Mouse (Mus musculus) layer of hippocampus, postnatal 10 days (tissue): Measurements from ENCODE around the gene Med8. TPM values are rescaled to one million over a fixed set of nuclear protein-coding genes. Genes with fewer than 3 reads are reported as not detected.

Source experiments
- total RNA-seq, 2 experiments: library from RNA; stranded (reverse); gene quantifications; 2 replicates each; pipeline ENCODE4 v1.2.3; 2021

The Med8 gene
- total RNA-seq, 2 experiments from 2014 or later = 75.8 to 80.1 TPM

Other genes starting within 250 kb of the Med8 start
- gene Kdm4a, start 229.3 kb upstream of the Med8 start, total RNA-seq = 10 to 100 TPM; 56.5 to 66.7 TPM
- 100 to 1,000 TPM; 140 to 142 TPM for gene Ptprf, start 117.9 kb upstream of the Med8 start, total RNA-seq
- gene Szt2, start 64 bp upstream of the Med8 start, total RNA-seq = 10 to 100 TPM; 33.5 to 42.2 TPM
- gene Elovl1, start 18.8 kb downstream of the Med8 start, total RNA-seq = 10 to 100 TPM; 16.4 to 17.7 TPM
- 1 to 10 TPM; 5.0 to 6.3 TPM for gene Cdc20, start 28.0 kb downstream of the Med8 start, total RNA-seq
- gene Mpl, start 48.2 kb downstream of the Med8 start, total RNA-seq = under 1 TPM in 1 of 2 experiments, not detected in 1; 0.16 TPM
- gene Tie1, start 80.7 kb downstream of the Med8 start, total RNA-seq = 10 to 100 TPM; 15.3 to 16.2 TPM
- not detected for gene 2610528J11Rik, start 117.7 kb downstream of the Med8 start, total RNA-seq
- gene Tmem125, start 134.7 kb downstream of the Med8 start, total RNA-seq = 1 to 10 TPM in 1 of 2 experiments, under 1 TPM in 1; 0.58 to 1.2 TPM
- 1 to 10 TPM in 1 of 2 experiments, under 1 TPM in 1; 0.80 to 1.0 TPM for gene Cfap57, start 211.4 kb downstream of the Med8 start, total RNA-seq
- 10 to 100 TPM; 61.3 to 62.9 TPM for gene Ebna1bp2, start 211.5 kb downstream of the Med8 start, total RNA-seq
- not detected for gene Olfr62, start 249.6 kb downstream of the Med8 start, total RNA-seq